Mouse (Mus musculus): ENCODE results near the gene Arhgap15.

The Arhgap15 gene

DNA sequence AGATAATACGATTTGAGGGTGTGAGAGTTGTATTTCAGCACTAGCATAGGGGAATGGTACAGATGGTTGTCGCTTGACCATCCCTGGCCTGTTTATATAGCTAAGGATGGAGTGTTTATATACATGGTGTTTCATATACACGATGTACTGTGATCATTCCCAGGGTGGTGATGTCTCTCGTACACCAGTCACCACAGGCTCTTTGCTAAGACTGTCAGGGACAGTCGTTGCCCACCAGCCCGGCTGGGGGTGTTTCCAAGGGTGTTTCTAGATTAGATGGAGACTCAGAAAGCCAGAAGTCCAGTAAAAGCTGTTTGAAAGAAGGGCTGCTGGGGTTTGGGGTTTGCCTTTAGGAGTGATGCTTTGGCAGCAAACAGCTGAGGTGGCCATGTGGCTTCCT lies 165.5 kb downstream of the Arhgap15 start:
- CTCF ChIA-PET = no interaction called here

- CTCF ChIA-PET = no interaction called here
These were observed 175.3 kb downstream of the Arhgap15 start for GRCm38 (mm10) chr2:43923863-43924340.

GRCm38 (mm10) chr2:43931687-43932086 lies 183.1 kb downstream of the Arhgap15 start:
- CTCF ChIA-PET = no interaction called here

- CTCF ChIA-PET = interaction anchor here (0.6 kb wide), 1 partner anchor 237 kb away, joined by 3 read pairs; no protein-coding TSS in a partner anchor
These were observed 190.6 kb downstream of the Arhgap15 start for GRCm38 (mm10) chr2:43939196-43939595.

GRCm38 (mm10) chr2:43945679-43946078 lies 197.1 kb downstream of the Arhgap15 start:
- CTCF ChIA-PET = no interaction called here

DNA sequence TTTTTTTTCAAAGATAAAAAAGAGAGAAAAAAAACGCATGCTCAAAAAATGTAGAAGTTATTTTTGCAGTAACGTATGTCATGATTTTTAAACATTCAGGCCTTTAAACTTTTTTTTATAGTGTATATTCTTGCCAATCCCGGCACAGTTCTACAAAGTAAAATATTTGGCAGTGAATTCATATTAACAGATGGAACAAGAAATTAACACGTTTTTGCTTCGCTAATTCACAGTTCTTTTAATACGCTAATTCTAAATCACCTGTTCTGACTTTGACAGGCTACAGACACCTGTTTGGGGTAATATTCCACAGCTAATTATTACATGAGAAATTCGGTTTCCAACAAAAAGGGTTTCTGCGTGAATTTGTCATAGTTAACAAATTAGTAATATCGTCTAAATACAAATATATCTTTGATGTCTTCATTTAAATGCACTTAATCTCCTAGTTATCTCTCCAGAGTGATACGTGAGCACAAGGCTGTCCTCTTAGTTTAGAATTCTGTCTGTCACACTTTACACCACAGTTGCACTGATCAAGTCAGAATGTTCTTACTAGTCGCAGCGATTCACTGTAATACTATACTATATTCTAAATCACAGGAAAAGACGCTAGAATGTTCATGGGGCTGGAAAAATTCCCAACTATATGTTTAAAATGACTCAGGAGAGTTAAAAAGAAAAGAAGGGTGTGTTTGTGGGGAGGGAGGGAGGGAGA lies 201.3 kb downstream of the Arhgap15 start:
- CTCF ChIA-PET = no interaction called here

DNA sequence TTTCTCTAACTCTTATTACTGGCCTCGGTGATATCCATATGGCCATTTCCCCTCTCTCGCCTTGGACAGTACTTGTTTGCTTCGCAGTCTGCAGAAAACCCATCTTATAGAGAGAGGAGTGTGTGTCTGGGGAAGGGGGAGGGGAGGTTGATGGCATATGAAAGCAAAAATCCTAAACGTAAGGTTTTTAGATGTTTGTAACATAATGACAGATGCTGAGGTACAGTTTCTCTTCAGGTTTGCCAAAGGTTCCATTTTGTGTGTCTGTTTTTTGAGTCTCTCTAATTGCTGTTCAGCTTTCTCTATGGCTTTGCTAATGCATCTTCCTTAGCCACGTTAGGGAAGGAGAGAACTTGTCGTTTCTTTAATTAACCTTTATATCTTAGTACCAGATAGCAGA lies 202.1 kb downstream of the Arhgap15 start:
- CTCF ChIA-PET = no interaction called here

GRCm38 (mm10) chr2:43959189-43959588 lies 210.6 kb downstream of the Arhgap15 start:
- CTCF ChIA-PET = no interaction called here

GRCm38 (mm10) chr2:43962466-43962865 lies 213.8 kb downstream of the Arhgap15 start:
- CTCF ChIA-PET = interaction anchor here (0.6 kb wide), 1 partner anchor 1755 kb away, joined by 6 read pairs; no protein-coding TSS in a partner anchor

GRCm38 (mm10) chr2:43968581-43968980 lies 220.0 kb downstream of the Arhgap15 start:
- CTCF ChIA-PET = no interaction called here

GRCm38 (mm10) chr2:43977732-43978131 lies 229.1 kb downstream of the Arhgap15 start:
- CTCF ChIA-PET = interaction anchor here (1.1 kb wide), 1 partner anchor 78 kb away, joined by 8 read pairs; no protein-coding TSS in a partner anchor

DNA sequence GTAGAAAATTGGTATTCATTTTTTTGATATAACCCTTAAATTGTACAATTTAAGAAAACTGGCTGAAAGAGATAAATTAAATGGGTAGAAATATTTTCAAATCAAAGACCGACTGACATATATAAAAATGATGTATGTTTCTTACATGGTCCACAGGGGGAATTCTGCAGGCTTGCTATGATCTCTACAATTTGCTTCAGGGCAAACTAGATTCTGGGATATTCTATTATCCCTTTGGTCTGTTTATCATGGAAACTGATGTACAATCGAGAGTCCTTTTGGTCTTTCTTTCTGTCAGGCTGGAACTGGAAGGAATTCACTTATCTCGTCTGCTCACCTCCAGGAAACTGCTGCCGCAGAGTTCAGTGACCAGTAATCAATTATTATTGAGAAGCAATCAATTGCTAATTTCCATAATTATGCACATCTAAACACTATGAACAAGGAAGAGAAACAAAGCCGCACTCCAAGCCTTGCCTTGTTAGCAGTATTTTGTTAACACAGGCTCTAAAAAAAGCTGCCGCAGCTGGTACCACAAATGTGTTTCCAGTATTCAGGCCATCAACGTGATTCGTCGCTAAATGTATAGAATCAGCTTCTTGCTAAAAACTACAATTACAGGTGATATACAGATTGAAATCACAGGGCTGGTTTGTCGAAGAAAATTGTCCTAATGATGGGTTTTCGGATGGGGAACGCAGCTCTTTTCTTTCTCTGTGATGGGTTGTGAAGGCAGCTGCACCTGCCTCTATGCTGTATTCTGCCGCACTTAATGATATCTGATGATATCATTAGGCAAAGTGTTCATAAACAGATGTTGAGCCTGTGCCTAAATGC lies 229.8 kb downstream of the Arhgap15 start:
- CTCF ChIA-PET = interaction anchor here (1.1 kb wide), 1 partner anchor 79 kb away, joined by 8 read pairs; no protein-coding TSS in a partner anchor

DNA sequence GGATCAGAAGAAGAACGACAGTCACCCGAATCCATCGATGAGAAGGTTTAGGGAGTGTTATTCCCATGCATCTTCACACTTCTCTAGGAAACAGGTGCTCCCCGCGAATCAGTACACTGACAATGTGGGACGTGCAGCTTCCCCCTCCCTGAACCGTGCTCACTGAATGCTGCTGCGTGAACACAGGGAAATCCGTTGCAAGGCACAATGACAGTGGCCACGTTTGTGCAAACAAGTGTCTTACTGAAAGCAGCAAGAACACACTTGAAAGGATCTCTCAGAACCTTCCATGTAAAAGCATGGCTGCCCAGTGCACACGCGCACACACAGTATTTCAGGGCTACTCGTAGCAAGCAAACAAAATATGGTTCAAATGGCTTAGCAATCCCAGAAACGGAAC lies 237.4 kb downstream of the Arhgap15 start:
- CTCF ChIA-PET = interaction anchor here (0.7 to 1.1 kb wide), 2 partner anchors 9 to 94 kb away, joined by 4 to 5 read pairs; no protein-coding TSS in a partner anchor

DNA sequence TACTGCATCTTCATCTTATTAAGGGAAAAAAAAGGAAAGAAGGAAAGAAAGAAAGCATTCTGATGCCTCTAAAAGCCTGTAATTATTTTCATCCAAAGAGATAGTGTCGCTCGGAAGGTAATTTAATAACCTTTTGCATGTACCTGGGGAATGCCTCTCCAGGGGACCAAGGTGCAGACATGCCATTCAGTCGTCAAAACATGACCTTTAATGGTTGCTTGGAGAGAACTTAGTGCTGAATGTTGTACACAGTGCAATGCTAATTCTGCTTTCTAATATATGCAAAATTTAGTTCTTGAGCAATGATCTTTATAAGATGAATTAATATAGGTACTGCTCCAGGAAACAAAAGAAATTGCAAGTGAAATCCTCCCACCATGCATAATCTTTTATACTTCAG lies 239.3 kb downstream of the Arhgap15 start:
- CTCF ChIA-PET = no interaction called here

- CTCF ChIA-PET = no interaction called here
These were observed 241.2 kb downstream of the Arhgap15 start for GRCm38 (mm10) chr2:43989850-43990249.

- CTCF ChIA-PET = no interaction called here
These were observed 243.9 kb downstream of the Arhgap15 start for GRCm38 (mm10) chr2:43992510-43992909.

GRCm38 (mm10) chr2:44002454-44002853 lies 253.8 kb downstream of the Arhgap15 start:
- CTCF ChIA-PET = no interaction called here

GRCm38 (mm10) chr2:44010249-44010648 lies 261.6 kb downstream of the Arhgap15 start:
- CTCF ChIA-PET = no interaction called here

GRCm38 (mm10) chr2:44013388-44013787 lies 264.8 kb downstream of the Arhgap15 start:
- CTCF ChIA-PET = no interaction called here

DNA sequence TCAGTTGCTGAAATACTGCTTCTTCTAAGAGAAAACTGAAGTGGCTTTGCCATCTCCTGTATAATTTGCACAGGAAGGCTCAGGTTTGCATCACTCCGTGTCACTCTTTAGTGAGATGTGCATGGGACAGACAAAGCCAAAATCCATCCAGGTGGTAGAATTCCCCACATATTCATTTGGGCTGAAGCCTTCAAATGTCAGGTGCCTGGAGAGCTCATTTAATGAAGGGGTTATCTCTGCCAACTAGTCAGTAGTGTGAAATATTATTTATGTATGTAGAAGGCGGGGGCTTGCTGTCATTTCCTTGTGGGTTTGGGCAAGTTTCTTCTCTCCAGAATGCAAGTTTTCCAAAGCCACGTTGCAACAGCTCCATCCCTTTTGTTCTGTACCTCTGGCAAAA lies 268.1 kb downstream of the Arhgap15 start:
- CTCF ChIA-PET = no interaction called here

DNA sequence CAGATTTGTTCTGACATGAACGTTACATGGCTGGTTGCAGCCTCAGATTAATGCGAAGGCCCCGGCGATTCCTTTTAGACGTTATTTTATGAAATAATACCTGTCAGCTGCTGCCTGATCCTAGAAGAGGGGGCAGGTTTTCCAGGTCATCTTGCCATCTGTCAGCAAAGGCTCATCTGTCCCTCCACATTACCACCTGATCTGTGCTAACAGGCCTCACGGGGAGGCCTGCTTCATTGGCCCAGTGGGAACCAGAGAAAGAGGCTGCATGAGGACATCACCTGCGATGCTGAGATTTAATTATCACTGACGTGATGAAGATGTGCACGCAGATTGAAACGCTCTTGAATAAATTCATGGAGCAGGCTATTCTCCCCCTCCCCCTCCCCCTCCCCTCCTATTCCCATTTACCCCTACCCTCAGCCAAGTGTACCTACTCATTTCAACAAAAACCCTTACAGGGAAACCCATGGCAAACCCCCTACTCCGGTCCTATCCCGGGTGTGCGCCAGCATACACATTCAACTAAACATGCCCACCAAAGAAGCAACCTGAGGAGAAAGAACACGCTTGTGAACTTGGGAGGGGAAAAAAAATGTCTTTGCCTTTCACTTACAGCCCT lies 268.9 kb downstream of the Arhgap15 start:
- CTCF ChIA-PET = no interaction called here

DNA sequence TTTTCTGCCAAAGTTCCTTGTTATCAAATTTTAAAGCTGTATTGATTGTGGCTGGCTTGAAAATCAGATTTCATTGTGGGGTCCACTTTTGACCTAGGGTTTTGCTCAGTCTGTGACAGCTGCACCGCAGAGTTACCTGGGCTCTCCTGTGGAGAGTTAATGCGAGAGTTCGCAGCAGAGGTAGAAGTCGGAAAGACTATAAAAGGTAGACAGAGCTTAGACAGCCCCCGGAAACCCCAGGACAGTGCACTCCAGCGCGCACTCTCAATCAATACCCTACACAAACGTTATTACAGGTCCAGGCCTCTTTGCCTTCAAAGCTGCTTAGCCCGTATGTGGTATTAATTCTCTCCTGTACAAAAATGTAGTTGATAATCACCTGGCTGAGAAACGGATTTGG lies 269.4 kb downstream of the Arhgap15 start:
- CTCF ChIA-PET = no interaction called here
